Mouse (Mus musculus) brain, embryonic 14.5 days (tissue): ENCODE data around the gene Prkag3.

Experiments used
- CTCF ChIP-seq: fragments of 200-500 bp; IDR thresholded peaks from 2 replicates; pipeline ENCODE4 v1.5.1; 2012; ENCODE audit warnings: inconsistent platforms, mild to moderate bottlenecking, moderate library complexity, borderline replicate concordance; ENCODE audit not compliant: insufficient read depth, insufficient read length; ENCODE audit errors: extremely low read depth
- POLR2A ChIP-seq: fragments of 200-500 bp; IDR thresholded peaks from 2 replicates; pipeline ENCODE4 v1.6.1; 2012; ENCODE audit warnings: mild to moderate bottlenecking, inconsistent platforms, borderline replicate concordance; ENCODE audit not compliant: poor library complexity, insufficient read depth, insufficient read length, severe bottlenecking; ENCODE audit errors: extremely low read depth

DNA sequence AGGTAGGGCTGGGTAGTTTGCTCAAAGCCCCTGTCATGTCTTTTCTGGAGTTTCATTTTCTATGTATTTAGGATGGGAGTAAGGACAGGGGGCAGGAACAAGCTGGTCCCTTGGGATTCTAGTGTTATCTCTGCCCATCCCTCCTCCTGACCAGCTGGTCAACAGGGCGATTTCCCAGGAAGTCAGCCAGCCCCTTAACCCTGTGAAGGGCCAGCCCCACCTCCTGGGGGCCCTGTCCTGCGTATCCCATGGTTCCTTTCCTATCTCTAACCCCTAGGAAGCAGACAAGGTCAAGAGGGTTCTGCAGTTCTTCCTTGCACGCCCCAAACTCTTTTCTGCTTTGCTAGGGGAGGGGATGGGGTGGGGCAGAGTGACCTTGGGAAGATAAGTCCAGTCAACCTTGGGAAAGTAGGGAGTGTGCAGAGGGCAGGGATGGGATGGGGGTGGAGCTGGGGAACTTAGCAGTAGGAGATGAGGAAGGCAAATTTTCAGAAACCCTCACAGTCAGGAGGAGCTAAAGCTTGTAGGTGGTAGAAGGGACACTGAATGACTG lies 30.0 kb upstream of the Prkag3 start:
- TF ChIP-seq CTCF (no peak), POLR2A (no peak)
